8 mouse cellular contexts compared by ENCODE assay signal in genomic region chr2:178407053-178407815, GRCm38 (mm10). TPM values are rescaled to one million over a fixed set of nuclear protein-coding genes. Genes with fewer than 3 reads are reported as not detected.
DNase-seq lines count a peak whose midpoint lies in the region; ATAC-seq and TF ChIP-seq lines count a peak whose summit lies in the region.

Gene Sycp2, minus strand, starts transcription at chr2:178407685.

- H3K4me2 ChIP-seq in kidney, embryonic 14.5 days (replicated peaks; ENCODE audit: low read depth, low read length), result no peak within 1 kb of the TSS
- no peak within 1 kb of the TSS for H3K4me2 ChIP-seq in hindbrain, postnatal 0 days (ENCODE audit: low read depth, low read length)

- intact Hi-C loops in gastrocnemius, postnatal 36 days (cut with DNase I), result no loop called here

- H3K9ac ChIP-seq in kidney, embryonic 14.5 days (ENCODE audit: low read depth, low read length), result no peak within 1 kb of the TSS
- no peak within 1 kb of the TSS for H3K9ac ChIP-seq in hindbrain, postnatal 0 days (replicated peaks; ENCODE audit: low read length)

- no peak for DNase-seq in kidney, postnatal 14 days
- no peak for DNase-seq in hindbrain, postnatal 0 days (ENCODE audit: low spot score)
- DNase-seq in neural tube, embryonic 10.5 days (ENCODE audit: extremely low spot score, low spot score), result peak; percentile 11
- DNase-seq in gastrocnemius, postnatal 36 days, result no peak
- DNase-seq in embryo, embryonic 10.5 days (ENCODE audit: low spot score), result no peak
- DNase-seq in adrenal gland, postnatal 4 days (ENCODE audit: low spot score in 2 of 2), result no peak

- ATAC-seq in kidney, embryonic 14.5 days (ENCODE audit: low FRiP score, low TSS enrichment), result peak; percentile 54; the same call in 1 of the 2 replicates
- ATAC-seq in hindbrain, postnatal 0 days, result peak; percentile 45; the same call in 1 of the 2 replicates

- 87% methylated on average over 50 of the region's 52 CpGs for WGBS in kidney, embryonic 14.5 days
- WGBS in bone marrow, adult 2 months, result 82% methylated on average over 52 of the region's 52 CpGs
- WGBS in hindbrain, postnatal 0 days, result 87% methylated on average over 52 of the region's 52 CpGs

- no peak within 1 kb of the TSS for H3K4me3 ChIP-seq in kidney, embryonic 14.5 days (ENCODE audit: low read length)
- no peak within 1 kb of the TSS for H3K4me3 ChIP-seq in bone marrow, adult 2 months (replicated peaks; ENCODE audit: control insufficient read depth, low read depth, low read length)
- no peak within 1 kb of the TSS for H3K4me3 ChIP-seq in hindbrain, postnatal 0 days (ENCODE audit: low read length)

- no peak for TF ChIP-seq POLR2A in bone marrow, adult 2 months (IDR thresholded peaks at IDR 0.05; ENCODE audit: borderline replicate concordance, control insufficient read depth, low read depth, low read length)

- H3K36me3 ChIP-seq in kidney, embryonic 14.5 days (ENCODE audit: control insufficient read depth, insufficient read depth, low read length), result no peaks in the 10 kb centered on the region
- H3K36me3 ChIP-seq in hindbrain, postnatal 0 days (ENCODE audit: insufficient read depth, low read length), result no peaks in the 10 kb centered on the region

- peaks cover 7% of the 10 kb centered on the region for H3K9me3 ChIP-seq in kidney, embryonic 14.5 days (ENCODE audit: control insufficient read depth, low read length)
- no peaks in the 10 kb centered on the region for H3K9me3 ChIP-seq in hindbrain, postnatal 0 days (ENCODE audit: low read length)

- H3K4me1 ChIP-seq in kidney, embryonic 14.5 days (ENCODE audit: control insufficient read depth, insufficient read depth, low read length), result no peaks in the 10 kb centered on the region
- no peaks in the 10 kb centered on the region; the same call in 1 of the 2 replicates for H3K4me1 ChIP-seq in bone marrow, adult 2 months (ENCODE audit: control insufficient read depth, insufficient read depth, low read length)
- no peaks in the 10 kb centered on the region for H3K4me1 ChIP-seq in hindbrain, postnatal 0 days (ENCODE audit: insufficient read depth, low read length)

- TF ChIP-seq CTCF in bone marrow, adult 2 months (IDR thresholded peaks at IDR 0.05; ENCODE audit: control insufficient read depth, insufficient read depth, low read length), result peak; percentile 47; the same call in 1 of the 2 replicates
- TF ChIP-seq CTCF in hindbrain, postnatal 0 days (IDR thresholded peaks at IDR 0.05; ENCODE audit: low read depth), result peak; percentile 44; the same call in 1 of the 2 replicates

- no peak within 1 kb of the TSS for H3K27ac ChIP-seq in kidney, embryonic 14.5 days (ENCODE audit: low read depth, low read length)
- no peak within 1 kb of the TSS for H3K27ac ChIP-seq in bone marrow, adult 2 months (ENCODE audit: control insufficient read depth, insufficient read depth, low read depth, low read length, poor library complexity)
- H3K27ac ChIP-seq in hindbrain, postnatal 0 days, result no peak within 1 kb of the TSS

- no peaks in the 10 kb centered on the region for H3K27me3 ChIP-seq in kidney, embryonic 14.5 days (ENCODE audit: control insufficient read depth, insufficient read depth, low read length)
- H3K27me3 ChIP-seq in hindbrain, postnatal 0 days (ENCODE audit: insufficient read depth, low read length), result no peaks in the 10 kb centered on the region

RNA-seq across cellular contexts. Expression of gene Sycp2, which starts in this region (rescaled TPM):
- polyA plus RNA-seq in kidney, embryonic 14.5 days (2014; fragmentation: Nextera tagmentation; extraction: Ambion mirVana), result 0.26 TPM in 1 of 2 replicates, not detected in the other
- 0.61 and 2.7 TPM in 2 replicates for polyA plus RNA-seq in bone marrow, adult 2 months (2011; ENCODE audit: insufficient read depth, insufficient read length, low replicate concordance, missing spikeins)
- total RNA-seq in hindbrain, postnatal 0 days (2014; rRNA removed), result 0.07 and 0.31 TPM in 2 replicates
- polyA plus RNA-seq in hindbrain, postnatal 0 days (2015; fragmentation: Nextera tagmentation; extraction: Ambion mirVana), result 0.26 and 0.43 TPM in 2 replicates
- under 1 TPM; 0.05 to 0.18 TPM for total RNA-seq in gastrocnemius, postnatal 36 days (2021)
- total RNA-seq in adrenal gland, postnatal 4 days (2021), result under 1 TPM; 0.06 to 0.34 TPM

Comparison
In these comparisons a context has a peak if more than half of its experiments do, and no peak if none do; other contexts are left out.
1. Peak in ATAC-seq in kidney, embryonic 14.5 days; RNA of the gene not detected or under 1 TPM.
2. Peak in ATAC-seq in hindbrain, postnatal 0 days; RNA of the gene not detected or under 1 TPM.